Mouse (Mus musculus): Measurements from ENCODE around the gene Mllt1. TPM values are rescaled to one million over a fixed set of nuclear protein-coding genes. Genes with fewer than 3 reads are reported as not detected.
A peak's percentile ranks its signal among the peaks of the same experiment; 100 is the strongest.

Mllt1 gene
- polyA plus RNA-seq, 1 experiment from 2014 or later, result 72.7 TPM

DNA sequence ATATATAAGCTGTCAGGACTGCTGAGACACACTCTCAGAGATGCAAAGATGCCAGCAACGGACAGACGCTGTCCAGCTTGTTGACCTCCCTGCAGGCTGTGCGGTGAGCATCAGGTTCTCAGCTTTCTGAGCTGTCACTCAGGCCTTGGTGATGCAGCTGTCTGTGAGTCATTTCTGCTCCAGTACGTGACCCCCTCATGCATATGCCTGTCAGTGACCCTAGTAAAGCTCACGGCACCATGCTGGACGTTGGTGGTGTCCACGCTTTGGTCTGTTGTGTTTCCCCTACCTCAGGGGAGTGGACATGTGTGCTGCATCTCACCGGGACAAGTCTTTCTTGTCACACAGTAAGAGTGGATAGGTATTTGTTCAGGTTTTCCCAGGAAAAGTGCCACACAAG lies 63.4 kb downstream of the Mllt1 start:
- Histone ChIP-seq H3K9me3 (peaks cover 11% of the 10 kb centered on the region), H3K27ac (no peak overlapping the region), H3K4me3 (no peak overlapping the region), H3K36me3 (replicated peaks) (no peaks in the 10 kb centered on the region), H3K4me1 (no peaks in the 10 kb centered on the region), H3K27me3 (ENCODE audit: poor library complexity, severe bottlenecking) (no peaks in the 10 kb centered on the region)
- whole genome bisulfite sequencing, result 82% methylated on average over 8 of the region's 8 CpGs
- no peak for DNase-seq (ENCODE audit: extremely low spot score, low spot score)

DNA sequence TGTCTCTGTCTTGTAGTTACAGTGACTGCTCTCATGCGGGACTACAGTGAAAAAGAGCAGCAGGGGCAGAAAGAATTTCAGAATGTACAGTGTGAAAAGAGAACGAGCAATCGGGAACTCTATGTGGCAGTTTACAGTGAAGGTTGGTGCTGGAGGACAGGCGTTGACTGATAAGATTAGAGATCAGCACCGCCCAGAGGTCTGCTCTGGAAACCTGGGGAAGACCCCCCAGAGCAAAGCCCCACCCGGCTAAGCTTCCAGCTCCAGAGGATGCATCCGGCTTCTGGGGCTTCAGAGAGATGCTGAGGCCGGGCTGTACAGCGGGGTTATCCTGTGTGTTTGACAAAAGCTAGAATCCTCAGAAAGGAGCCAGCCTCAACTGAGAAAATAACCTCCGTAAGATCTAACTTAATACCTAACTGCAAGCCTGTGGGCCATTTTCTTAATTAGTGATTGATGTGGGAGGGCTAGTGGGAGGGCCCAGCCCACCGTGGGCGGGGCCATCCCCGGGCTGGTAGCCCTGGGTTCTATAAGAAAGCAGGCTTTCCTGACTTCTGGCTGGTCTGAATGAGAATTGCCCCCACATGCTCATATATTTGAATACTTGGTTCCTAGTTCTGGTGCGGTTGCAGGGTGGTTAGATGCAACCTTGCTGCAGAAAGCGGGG lies 64.8 kb downstream of the Mllt1 start:
- Histone ChIP-seq H3K4me3 (no peak overlapping the region), H3K27me3 (ENCODE audit: poor library complexity, severe bottlenecking) (no peaks in the 10 kb centered on the region), H3K4me1 (no peaks in the 10 kb centered on the region), H3K27ac (no peak overlapping the region), H3K9me3 (peaks cover 18% of the 10 kb centered on the region), H3K36me3 (replicated peaks) (no peaks in the 10 kb centered on the region)
- no peak for DNase-seq (ENCODE audit: extremely low spot score, low spot score)
- 79% methylated on average over 15 of the region's 15 CpGs for WGBS

DNA sequence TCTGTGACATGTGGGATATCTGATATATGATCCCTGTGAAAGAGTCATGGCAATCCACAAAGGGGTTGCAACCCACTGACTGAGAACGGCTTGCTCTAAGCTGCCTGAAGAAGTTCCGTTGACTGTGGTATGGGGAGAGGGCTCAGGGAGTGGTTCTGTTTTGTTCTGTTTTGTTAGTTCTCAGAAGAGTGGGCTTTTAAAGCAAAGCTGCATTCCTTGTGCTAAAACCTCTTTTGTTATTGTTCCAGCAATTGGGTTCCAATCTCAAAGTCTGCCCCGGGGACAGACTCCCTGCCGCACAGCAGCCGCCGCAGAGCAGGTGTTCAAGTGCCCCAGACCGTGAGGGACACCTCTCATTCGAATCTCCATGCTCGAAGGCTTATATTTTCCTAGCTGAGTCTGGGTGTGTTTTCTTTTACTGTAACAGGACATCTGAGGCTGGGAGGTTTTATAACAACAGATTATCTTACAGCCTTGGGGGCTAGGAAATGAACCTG lies 65.7 kb downstream of the Mllt1 start:
- WGBS, result 62% methylated on average over 9 of the region's 9 CpGs
- no peak overlapping the region for H3K4me3 ChIP-seq
- H3K9me3 ChIP-seq, result peaks cover 18% of the 10 kb centered on the region
- H3K36me3 ChIP-seq (replicated peaks), result no peaks in the 10 kb centered on the region
- DNase-seq (ENCODE audit: extremely low spot score, low spot score), result no peak
- no peaks in the 10 kb centered on the region for H3K4me1 ChIP-seq
- H3K27ac ChIP-seq, result no peak overlapping the region
- H3K27me3 ChIP-seq (ENCODE audit: poor library complexity, severe bottlenecking), result no peaks in the 10 kb centered on the region

DNA sequence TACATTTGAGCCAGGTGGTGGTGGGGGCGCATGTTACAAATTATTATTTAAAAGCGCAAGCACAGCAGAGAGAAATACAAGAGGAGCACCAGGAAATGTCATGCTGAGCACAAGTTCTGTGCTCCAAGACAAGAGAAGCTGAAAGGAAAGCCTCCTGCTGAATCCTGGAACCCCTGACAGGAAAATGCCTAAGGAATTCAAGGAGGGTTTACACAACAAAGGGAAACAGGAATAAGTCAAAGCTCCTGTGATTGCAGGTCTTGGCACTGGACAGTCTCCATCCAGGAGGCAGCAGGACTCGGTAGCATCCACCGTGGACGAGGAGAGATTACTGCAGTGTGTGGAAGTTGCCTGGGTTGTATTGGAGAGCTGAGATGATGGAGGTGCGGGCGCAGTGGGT lies 69.1 kb downstream of the Mllt1 start:
- 77% methylated on average over 7 of the region's 7 CpGs for WGBS
- Histone ChIP-seq H3K4me1 (0 out of 2 replicates have a peak, but pooled peaks cover 3% of the 10 kb centered on the region), H3K27me3 (ENCODE audit: poor library complexity, severe bottlenecking) (no peaks in the 10 kb centered on the region), H3K9me3 (peaks cover 18% of the 10 kb centered on the region), H3K36me3 (replicated peaks) (no peaks in the 10 kb centered on the region), H3K4me3 (no peak overlapping the region), H3K27ac (no peak overlapping the region)
- DNase-seq (ENCODE audit: extremely low spot score, low spot score), result no peak

DNA sequence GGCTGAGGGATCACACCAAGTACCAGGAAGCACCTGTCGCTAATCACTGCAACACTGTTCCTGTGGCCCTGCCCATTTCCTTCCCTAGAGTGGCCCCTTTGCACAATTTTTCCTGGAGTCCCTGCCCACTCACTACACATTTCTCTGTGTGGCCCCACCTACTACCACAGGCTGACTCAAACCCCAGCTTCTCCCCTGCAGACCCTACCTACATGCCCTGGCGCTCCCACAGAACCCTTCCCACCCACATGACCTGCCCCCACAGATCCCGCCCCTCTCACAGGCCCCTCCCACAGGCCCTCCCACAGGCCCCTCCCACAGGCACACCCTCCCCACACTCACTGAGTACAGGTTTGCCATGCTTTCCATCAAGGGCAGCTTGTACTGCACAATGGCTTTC lies 74.0 kb downstream of the Mllt1 start:
- Histone ChIP-seq H3K27ac (no peak overlapping the region), H3K36me3 (replicated peaks) (no peaks in the 10 kb centered on the region), H3K27me3 (ENCODE audit: poor library complexity, severe bottlenecking) (no peaks in the 10 kb centered on the region), H3K4me3 (no peak overlapping the region), H3K9me3 (peaks cover 2% of the 10 kb centered on the region; the same call in 1 of the 2 replicates), H3K4me1 (0 out of 2 replicates have a peak, but pooled peaks cover 3% of the 10 kb centered on the region)
- WGBS, result 64% methylated on average over 3 of the region's 3 CpGs
- DNase-seq (ENCODE audit: extremely low spot score, low spot score), result no peak

DNA sequence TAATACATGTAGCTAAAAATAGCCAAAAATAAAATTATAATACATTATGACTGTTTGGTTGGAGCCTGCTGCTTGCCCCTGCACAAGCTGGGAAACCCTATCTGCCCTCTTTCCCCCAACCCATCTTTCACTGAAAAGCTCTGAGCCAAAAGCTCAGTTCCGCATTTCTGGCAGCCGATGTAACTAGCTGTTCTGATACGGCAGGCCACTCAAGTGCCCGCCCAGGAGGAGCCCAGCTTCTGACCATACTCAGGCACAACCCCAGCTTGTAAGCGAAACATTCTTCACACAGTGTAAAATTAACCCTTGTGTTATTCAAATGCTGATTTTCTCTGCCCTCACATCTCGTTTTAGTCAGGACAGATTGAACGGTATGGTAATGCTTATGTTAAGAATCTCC lies 76.3 kb downstream of the Mllt1 start:
- DNase-seq (ENCODE audit: extremely low spot score, low spot score), result no peak
- no peak overlapping the region for H3K4me3 ChIP-seq
- 0 out of 2 replicates have a peak, but pooled peaks cover 3% of the 10 kb centered on the region for H3K4me1 ChIP-seq
- no peak overlapping the region for H3K27ac ChIP-seq
- no peaks in the 10 kb centered on the region for H3K9me3 ChIP-seq
- WGBS, result 78% methylated on average over 7 of the region's 7 CpGs
- H3K27me3 ChIP-seq (ENCODE audit: poor library complexity, severe bottlenecking), result no peaks in the 10 kb centered on the region
- H3K36me3 ChIP-seq (replicated peaks), result no peaks in the 10 kb centered on the region

DNA sequence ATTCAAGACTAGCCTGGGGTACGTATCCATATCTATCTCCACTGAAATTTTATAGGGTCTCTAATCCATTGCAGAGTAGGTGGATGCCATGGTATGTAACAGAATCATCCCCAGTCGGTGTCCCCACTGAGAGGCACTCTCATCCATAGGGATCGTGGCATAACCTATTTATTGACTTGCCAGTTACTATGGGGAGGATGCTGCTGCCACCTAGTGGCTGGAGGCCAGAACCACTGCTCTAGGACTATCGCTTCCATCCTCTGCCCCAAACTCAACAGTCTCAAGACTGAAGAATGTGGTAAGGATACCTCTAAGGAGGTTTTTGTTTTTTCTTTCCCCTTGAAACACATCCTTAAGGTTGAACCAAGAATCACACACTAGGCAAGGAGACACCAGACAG lies 77.0 kb downstream of the Mllt1 start:
- no peaks in the 10 kb centered on the region for H3K9me3 ChIP-seq
- 0 out of 2 replicates have a peak, but pooled peaks cover 3% of the 10 kb centered on the region for H3K4me1 ChIP-seq
- DNase-seq (ENCODE audit: extremely low spot score, low spot score), result peak; percentile 62
- H3K36me3 ChIP-seq (replicated peaks), result no peaks in the 10 kb centered on the region
- H3K27ac ChIP-seq, result no peak overlapping the region
- H3K27me3 ChIP-seq (ENCODE audit: poor library complexity, severe bottlenecking), result no peaks in the 10 kb centered on the region
- 57% methylated on average over 4 of the region's 4 CpGs for WGBS
- no peak overlapping the region for H3K4me3 ChIP-seq

DNA sequence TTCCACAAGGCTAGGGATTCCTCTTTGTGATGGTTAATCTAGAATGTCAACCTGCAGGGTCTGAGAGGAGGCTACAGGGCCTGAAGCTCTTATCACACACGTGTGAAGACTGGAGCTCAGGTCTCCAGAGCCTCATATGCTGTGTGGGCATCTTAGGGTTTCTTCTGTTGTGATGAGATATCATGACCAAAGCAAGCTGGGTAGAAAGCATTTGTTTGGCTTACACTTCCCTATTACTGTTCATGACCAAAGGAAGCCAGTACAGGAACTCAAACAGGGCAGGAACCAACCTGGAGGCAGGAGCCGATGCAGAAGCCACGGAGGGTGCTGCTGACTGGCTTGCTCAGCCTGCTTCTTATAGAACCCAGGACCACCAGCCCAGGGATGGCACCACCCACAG lies 79.8 kb downstream of the Mllt1 start:
- Histone ChIP-seq H3K27me3 (ENCODE audit: poor library complexity, severe bottlenecking) (no peaks in the 10 kb centered on the region), H3K9me3 (no peaks in the 10 kb centered on the region), H3K27ac (no peak overlapping the region), H3K4me3 (no peak overlapping the region), H3K4me1 (no peaks in the 10 kb centered on the region), H3K36me3 (replicated peaks) (no peaks in the 10 kb centered on the region)
- no peak for DNase-seq (ENCODE audit: extremely low spot score, low spot score)
- WGBS, result 80% methylated on average over 3 of the region's 3 CpGs

DNA sequence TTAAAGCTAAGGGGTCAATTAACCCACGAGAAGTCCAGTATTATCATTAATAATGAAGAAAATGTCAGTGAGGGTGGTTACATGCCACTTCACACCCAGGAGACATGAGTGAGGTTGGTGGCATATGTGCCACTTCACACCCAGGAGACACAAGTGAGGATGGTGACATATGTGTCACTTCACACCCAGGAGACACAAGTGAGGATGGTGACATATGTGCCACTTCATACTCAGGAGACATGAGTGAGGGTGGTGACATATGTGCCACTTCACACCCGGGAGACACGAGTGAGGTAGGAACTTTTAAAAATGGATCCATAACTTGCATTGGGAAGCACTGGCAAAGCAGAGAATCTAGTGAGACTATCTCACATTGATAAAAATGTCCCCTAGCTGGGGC lies 84.0 kb downstream of the Mllt1 start:
- Histone ChIP-seq H3K36me3 (replicated peaks) (no peaks in the 10 kb centered on the region), H3K4me1 (no peaks in the 10 kb centered on the region), H3K27ac (no peak overlapping the region), H3K9me3 (no peaks in the 10 kb centered on the region), H3K27me3 (ENCODE audit: poor library complexity, severe bottlenecking) (no peaks in the 10 kb centered on the region), H3K4me3 (no peak overlapping the region)
- DNase-seq (ENCODE audit: extremely low spot score, low spot score), result no peak
- 84% methylated on average over 3 of the region's 3 CpGs for WGBS

DNA sequence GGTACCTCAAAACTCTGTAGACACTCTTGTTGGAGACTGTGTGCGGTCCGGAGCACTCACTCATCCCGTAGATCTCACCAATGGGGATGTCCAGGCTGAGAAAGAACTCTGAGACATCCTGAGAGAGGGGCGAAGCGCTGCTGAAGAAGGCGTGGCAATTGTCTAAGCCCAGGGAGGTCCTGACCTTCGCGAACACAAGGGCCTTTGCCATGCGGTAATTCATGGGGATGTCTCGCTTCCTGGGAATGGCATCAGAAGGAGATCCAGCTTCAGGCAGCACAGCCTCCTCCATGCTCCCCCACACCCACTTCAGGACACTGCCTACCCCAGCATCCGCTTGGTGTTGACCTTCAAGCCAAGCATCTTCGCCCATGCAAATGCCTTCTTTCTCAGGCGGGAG lies 85.5 kb downstream of the Mllt1 start:
- H3K27ac ChIP-seq, result no peak overlapping the region
- DNase-seq (ENCODE audit: extremely low spot score, low spot score), result no peak
- H3K4me3 ChIP-seq, result no peak overlapping the region
- H3K9me3 ChIP-seq, result no peaks in the 10 kb centered on the region
- H3K4me1 ChIP-seq, result no peaks in the 10 kb centered on the region
- H3K27me3 ChIP-seq (ENCODE audit: poor library complexity, severe bottlenecking), result no peaks in the 10 kb centered on the region
- H3K36me3 ChIP-seq (replicated peaks), result no peaks in the 10 kb centered on the region
- 89% methylated on average over 13 of the region's 13 CpGs for WGBS

DNA sequence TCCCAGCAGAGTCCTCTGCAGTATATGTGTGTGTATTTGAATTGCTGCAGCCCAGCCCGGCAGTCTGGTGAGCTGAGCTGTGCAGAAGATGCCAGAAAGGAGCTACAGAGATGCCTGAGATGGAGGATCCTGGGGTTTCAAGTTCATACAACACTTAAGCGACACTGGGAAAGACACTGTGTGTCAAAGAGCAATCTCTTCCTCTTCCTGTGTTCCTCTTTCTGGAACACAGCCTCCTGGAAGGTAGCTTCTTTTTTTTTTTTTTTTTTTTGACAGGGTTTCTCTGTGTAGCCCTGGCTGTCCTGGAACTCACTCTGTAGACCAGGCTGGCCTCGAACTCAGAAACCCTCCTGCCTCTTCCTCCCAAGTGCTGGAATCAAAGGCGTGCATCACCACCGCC lies 86.4 kb downstream of the Mllt1 start:
- Histone ChIP-seq H3K4me3 (no peak overlapping the region), H3K9me3 (no peaks in the 10 kb centered on the region), H3K27me3 (ENCODE audit: poor library complexity, severe bottlenecking) (no peaks in the 10 kb centered on the region), H3K27ac (no peak overlapping the region), H3K4me1 (no peaks in the 10 kb centered on the region), H3K36me3 (replicated peaks) (no peaks in the 10 kb centered on the region)
- DNase-seq (ENCODE audit: extremely low spot score, low spot score), result no peak
- WGBS, result 88% methylated on average over 5 of the region's 5 CpGs

DNA sequence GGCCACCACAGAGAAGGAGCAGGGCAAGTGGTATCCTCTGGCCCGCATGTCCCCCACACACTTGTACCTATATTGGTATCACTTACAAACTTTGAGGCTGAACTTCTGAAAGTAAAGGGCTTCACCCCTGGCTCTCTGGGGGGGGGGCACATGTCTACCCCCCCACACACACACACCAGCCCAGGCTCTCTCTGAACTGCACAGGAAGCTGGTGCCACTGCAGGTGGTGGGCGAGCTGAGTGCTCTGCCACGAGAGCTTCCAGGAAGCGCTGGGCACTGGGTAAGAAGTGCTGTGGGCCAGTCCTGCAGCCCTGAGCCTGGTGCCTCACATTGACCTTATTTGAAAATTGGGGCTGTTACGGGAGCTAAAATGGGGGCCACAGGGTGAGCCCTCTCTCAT lies 91.5 kb downstream of the Mllt1 start:
- no peak for DNase-seq (ENCODE audit: extremely low spot score, low spot score)
- H3K4me1 ChIP-seq, result no peaks in the 10 kb centered on the region
- WGBS, result 87% methylated on average over 5 of the region's 5 CpGs
- H3K27ac ChIP-seq, result no peak overlapping the region
- H3K9me3 ChIP-seq, result no peaks in the 10 kb centered on the region
- no peaks in the 10 kb centered on the region for H3K27me3 ChIP-seq (ENCODE audit: poor library complexity, severe bottlenecking)
- H3K4me3 ChIP-seq, result no peak overlapping the region
- H3K36me3 ChIP-seq (replicated peaks), result no peaks in the 10 kb centered on the region
